Mouse (Mus musculus) heart, embryonic 12.5 days (tissue): Measurements from ENCODE around the gene Fut9. TPM values are rescaled to one million over a fixed set of nuclear protein-coding genes. Genes with fewer than 3 reads are reported as not detected.

Experiments
- ATAC-seq: fragments of 200-750 bp; cut with Nextera tagmentation; 2 replicates; pipeline ENCODE4 v1.8.0; 2017; ENCODE audit warnings: moderate TSS enrichment, moderate library complexity; ENCODE audit not compliant: insufficient number of reproducible peaks, low FRiP score
- H3K27ac ChIP-seq: fragments of 300-500 bp; sonication (generic); 2 replicates; pipeline ENCODE4 v1.5.1; 2016; ENCODE audit warnings: mild to moderate bottlenecking, moderate library complexity; ENCODE audit not compliant: poor library complexity, severe bottlenecking
- H3K27me3 ChIP-seq: fragments of 300-500 bp; sonication (generic); replicated peaks from 2 replicates; pipeline ENCODE4 v1.6.1; 2016; ENCODE audit warnings: mild to moderate bottlenecking, moderate library complexity
- H3K36me3 ChIP-seq: fragments of 300-500 bp; sonication (generic); 2 replicates; pipeline ENCODE4 v1.6.1; 2016; ENCODE audit warnings: mild to moderate bottlenecking, moderate library complexity
- H3K4me1 ChIP-seq: fragments of 300-500 bp; sonication (generic); replicated peaks from 2 replicates; pipeline ENCODE4 v1.6.1; 2016; ENCODE audit warnings: mild to moderate bottlenecking
- H3K4me2 ChIP-seq: fragments of 300-500 bp; sonication (generic); 2 replicates; pipeline ENCODE4 v1.6.1; 2016; ENCODE audit warnings: mild to moderate bottlenecking, moderate library complexity
- H3K4me3 ChIP-seq: fragments of 300-500 bp; sonication (generic); 2 replicates; pipeline ENCODE4 v1.5.1; 2016; ENCODE audit warnings: mild to moderate bottlenecking
- H3K9ac ChIP-seq: fragments of 300-500 bp; sonication (generic); 2 replicates; pipeline ENCODE4 v1.6.1; 2016; ENCODE audit warnings: mild to moderate bottlenecking, moderate library complexity
- H3K9me3 ChIP-seq: fragments of 300-500 bp; sonication (generic); replicated peaks from 2 replicates; pipeline ENCODE4 v1.6.1; 2016; ENCODE audit warnings: mild to moderate bottlenecking, moderate library complexity
- WGBS: fragments of 180-500 bp; shearing (Covaris S2); methylation state at CpG from one replicate; pipeline ENCODE4 v1.1.7; 2016; 5-methylcytosine and 5-hydroxymethylcytosine counted together
- polyA plus RNA-seq: library from polyadenylated mRNA; unstranded; fragments of >200 nt; fragmentation: Nextera tagmentation; extraction: Ambion mirVana; gene quantifications from 2 replicates; pipeline ENCODE4 v1.2.1, GENCODE M21; 2016

The Fut9 gene
- polyA plus RNA-seq, result 0.03 and 0.06 TPM in 2 replicates

DNA sequence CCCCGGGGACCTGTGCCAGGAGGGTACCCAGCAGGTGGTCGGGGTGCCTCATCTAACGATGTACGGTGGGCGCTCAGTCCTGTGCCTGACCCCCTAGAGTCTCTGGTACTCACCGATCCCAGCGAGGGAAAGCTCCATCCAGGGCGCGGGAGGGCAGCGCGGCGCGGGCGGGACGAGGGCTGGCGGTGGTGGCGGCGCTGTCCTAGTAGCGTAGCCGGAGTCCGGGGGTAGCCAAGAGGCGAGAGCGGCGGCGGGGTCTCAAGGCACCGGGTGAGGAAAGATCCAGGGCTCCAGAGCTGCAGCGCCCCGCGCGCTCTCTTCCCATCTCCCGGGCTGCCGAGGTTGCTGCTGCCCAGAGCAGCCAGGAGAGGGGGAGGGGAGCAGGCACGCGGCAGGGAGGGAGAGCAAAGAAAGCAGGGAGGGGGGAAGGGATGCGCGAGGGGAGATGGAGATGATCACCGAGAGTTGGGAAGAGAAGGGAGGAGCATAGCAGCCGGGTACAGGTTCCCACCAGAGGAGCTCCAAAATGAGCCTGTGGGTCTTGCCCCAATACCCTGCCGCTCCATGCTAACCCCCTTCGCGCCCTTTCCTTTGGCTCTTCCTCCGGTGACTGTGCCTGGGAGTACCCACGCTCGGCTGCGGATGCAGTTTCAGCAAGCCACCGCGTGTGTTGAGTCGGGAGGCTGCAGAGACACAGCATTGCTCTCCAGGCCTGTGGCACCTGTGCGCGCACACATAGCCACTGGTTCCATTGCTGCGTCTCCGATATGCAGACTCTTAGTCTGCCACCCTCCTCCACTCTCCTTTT, at the start of gene Fut9:
Fut9 (minus strand) TSS at position 769 of the 808 bp plus-strand sequence.
- Histone ChIP-seq H3K27ac (no peak within 1 kb of the TSS), H3K9ac (peak within 1 kb of the TSS; percentile 20; the same call in 1 of the 2 replicates), H3K4me2 (peak within 1 kb of the TSS; percentile 86), H3K4me1 (peaks cover 9% of the 10 kb centered on the region; the same call in 1 of the 2 replicates), H3K9me3 (no peaks in the 10 kb centered on the region), H3K36me3 (no peaks in the 10 kb centered on the region), H3K4me3 (peak within 1 kb of the TSS; percentile 54), H3K27me3 (peaks cover 19% of the 10 kb centered on the region; the same call in 1 of the 2 replicates)
- ATAC-seq, result peak; percentile 78
- under 1% methylated on average over 51 of the region's 52 CpGs for WGBS

GRCm38 (mm10) chr4:25815783-25816182, 15.7 kb upstream of the Fut9 start:
- Histone ChIP-seq H3K27ac (no peak overlapping the region), H3K4me1 (no peaks in the 10 kb centered on the region), H3K9me3 (no peaks in the 10 kb centered on the region), H3K27me3 (no peaks in the 10 kb centered on the region), H3K4me2 (no peak overlapping the region), H3K36me3 (no peaks in the 10 kb centered on the region), H3K9ac (no peak overlapping the region), H3K4me3 (no peak overlapping the region)
- ATAC-seq, result no peak
- WGBS, result 86% methylated on average over 7 of the region's 7 CpGs

GRCm38 (mm10) chr4:25813340-25813739, 13.3 kb upstream of the Fut9 start:
- H3K4me1 ChIP-seq, result no peaks in the 10 kb centered on the region
- H3K27ac ChIP-seq, result no peak overlapping the region
- no peaks in the 10 kb centered on the region for H3K9me3 ChIP-seq
- no peak for ATAC-seq
- H3K36me3 ChIP-seq, result no peaks in the 10 kb centered on the region
- H3K4me3 ChIP-seq, result no peak overlapping the region
- 87% methylated on average over 1 of the region's 1 CpGs for WGBS
- H3K27me3 ChIP-seq, result no peaks in the 10 kb centered on the region
- no peak overlapping the region for H3K9ac ChIP-seq
- H3K4me2 ChIP-seq, result no peak overlapping the region

DNA sequence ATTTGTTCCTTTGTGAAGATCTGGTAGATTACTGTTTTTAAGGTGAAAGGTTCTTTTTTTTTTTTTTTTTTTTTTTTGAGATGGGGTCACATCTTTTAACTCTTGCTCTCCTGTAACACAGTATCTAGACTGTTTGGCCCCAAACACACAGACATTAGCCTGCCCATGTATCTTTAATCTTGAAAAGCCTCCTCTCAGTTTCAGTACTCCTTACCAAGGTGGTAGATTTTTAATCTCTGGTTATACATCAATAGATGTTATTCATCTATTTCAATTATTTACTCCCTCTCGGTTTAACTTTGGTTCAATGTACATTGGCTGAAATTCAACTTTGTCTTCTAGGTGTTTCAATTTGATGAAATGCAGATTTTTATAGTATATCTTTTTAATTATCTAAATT, 10.0 kb upstream of the Fut9 start:
- no peaks in the 10 kb centered on the region for H3K9me3 ChIP-seq
- WGBS, result 73% methylated on average over 1 of the region's 1 CpGs
- no peaks in the 10 kb centered on the region for H3K27me3 ChIP-seq
- H3K4me3 ChIP-seq, result no peak overlapping the region
- ATAC-seq, result no peak
- H3K36me3 ChIP-seq, result no peaks in the 10 kb centered on the region
- H3K4me2 ChIP-seq, result no peak overlapping the region
- H3K9ac ChIP-seq, result no peak overlapping the region
- H3K4me1 ChIP-seq, result no peaks in the 10 kb centered on the region
- no peak overlapping the region for H3K27ac ChIP-seq

DNA sequence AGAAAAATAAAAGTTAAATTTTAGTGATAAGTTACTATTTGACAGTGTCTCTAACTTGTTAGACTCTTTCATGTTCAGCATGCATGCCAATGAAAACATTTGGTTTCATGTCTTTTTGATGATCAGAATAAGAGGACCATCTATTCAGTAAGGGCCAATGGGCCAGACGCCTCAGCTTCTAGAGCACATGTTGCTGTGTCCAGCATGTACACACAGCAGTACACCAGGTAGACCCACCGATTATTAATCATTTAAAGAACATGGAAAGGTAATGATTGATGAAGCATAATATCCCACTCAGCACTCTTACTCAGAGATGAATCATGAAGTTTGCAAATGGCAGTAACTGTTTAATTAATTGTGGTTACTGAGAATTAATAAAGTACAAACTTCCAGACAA, 1.7 kb upstream of the Fut9 start:
- H3K27me3 ChIP-seq, result peaks cover 19% of the 10 kb centered on the region; the same call in 1 of the 2 replicates
- no peak overlapping the region for H3K4me3 ChIP-seq
- WGBS, result 82% methylated on average over 2 of the region's 2 CpGs
- no peak overlapping the region for H3K9ac ChIP-seq
- ATAC-seq, result no peak
- H3K27ac ChIP-seq, result no peak overlapping the region
- no peaks in the 10 kb centered on the region for H3K36me3 ChIP-seq
- H3K9me3 ChIP-seq, result no peaks in the 10 kb centered on the region
- H3K4me2 ChIP-seq, result no peak overlapping the region
- H3K4me1 ChIP-seq, result peaks cover 9% of the 10 kb centered on the region; the same call in 1 of the 2 replicates

GRCm38 (mm10) chr4:25800284-25800616, 206 bp upstream of the Fut9 start:
- Histone ChIP-seq H3K27me3 (peaks cover 19% of the 10 kb centered on the region; the same call in 1 of the 2 replicates), H3K4me1 (peaks cover 9% of the 10 kb centered on the region; the same call in 1 of the 2 replicates), H3K4me2 (peak overlapping the region; percentile 86), H3K27ac (no peak overlapping the region), H3K36me3 (no peaks in the 10 kb centered on the region), H3K9ac (peak overlapping the region; percentile 20; the same call in 1 of the 2 replicates), H3K9me3 (no peaks in the 10 kb centered on the region), H3K4me3 (peak overlapping the region; percentile 54)
- no peak for ATAC-seq
- WGBS, result 2% methylated on average over 5 of the region's 5 CpGs

DNA sequence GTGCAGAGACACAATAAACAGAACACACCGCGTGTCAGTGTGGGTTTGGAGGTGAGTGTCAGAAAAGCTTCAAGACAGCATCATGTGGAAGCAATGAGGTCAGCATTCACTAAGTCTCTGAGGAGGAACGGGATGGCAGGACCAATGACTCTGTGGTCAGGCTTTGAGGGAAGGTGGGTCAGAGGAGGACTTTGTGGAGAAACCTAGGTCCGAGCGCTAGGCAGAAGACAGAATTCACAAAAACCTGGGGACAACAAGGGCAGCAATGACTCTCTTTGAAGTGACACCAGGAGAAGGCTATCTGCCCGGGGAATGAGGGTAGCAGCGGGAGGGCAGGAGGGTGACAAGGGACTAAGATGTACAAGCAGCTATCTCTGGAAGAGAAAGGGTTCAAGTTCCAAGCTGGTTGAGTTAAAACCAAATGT, 981 bp downstream of the Fut9 start:
- ATAC-seq, result no peak

DNA sequence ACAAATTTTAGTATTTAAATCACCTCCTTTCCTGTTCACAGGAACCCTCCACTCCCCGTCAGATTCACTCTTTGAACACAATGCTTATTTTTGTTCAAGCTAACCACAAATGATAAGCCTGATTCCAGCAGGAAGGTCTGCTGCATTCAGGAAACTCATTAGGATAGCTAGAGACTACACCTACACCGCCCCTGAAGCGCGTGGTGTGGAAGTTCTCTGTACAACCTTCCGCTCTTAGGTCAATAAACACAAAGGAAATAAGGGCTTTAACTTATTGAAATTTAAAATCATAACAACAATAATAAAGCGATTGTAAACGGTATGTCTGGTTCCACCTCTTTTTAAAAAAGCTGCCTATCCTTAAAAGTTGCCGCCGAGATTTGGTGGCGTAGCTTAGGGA, 1.6 kb downstream of the Fut9 start:
- Histone ChIP-seq H3K4me2 (peak overlapping the region; percentile 86), H3K4me3 (no peak overlapping the region), H3K27me3 (peaks cover 19% of the 10 kb centered on the region; the same call in 1 of the 2 replicates), H3K9me3 (no peaks in the 10 kb centered on the region), H3K4me1 (peaks cover 9% of the 10 kb centered on the region; the same call in 1 of the 2 replicates), H3K36me3 (no peaks in the 10 kb centered on the region), H3K9ac (no peak overlapping the region), H3K27ac (no peak overlapping the region)
- ATAC-seq, result no peak
- 17% methylated on average over 10 of the region's 10 CpGs for WGBS

More for the DNA sequence above, 981 bp downstream of the Fut9 start:
- Histone ChIP-seq H3K4me1 (peaks cover 9% of the 10 kb centered on the region; the same call in 1 of the 2 replicates), H3K4me2 (peak overlapping the region; percentile 86), H3K9me3 (no peaks in the 10 kb centered on the region), H3K9ac (peak overlapping the region; percentile 19; the same call in 1 of the 2 replicates), H3K4me3 (peak overlapping the region; percentile 54), H3K27ac (no peak overlapping the region), H3K36me3 (no peaks in the 10 kb centered on the region), H3K27me3 (peaks cover 19% of the 10 kb centered on the region; the same call in 1 of the 2 replicates)
- WGBS, result 2% methylated on average over 7 of the region's 7 CpGs

DNA sequence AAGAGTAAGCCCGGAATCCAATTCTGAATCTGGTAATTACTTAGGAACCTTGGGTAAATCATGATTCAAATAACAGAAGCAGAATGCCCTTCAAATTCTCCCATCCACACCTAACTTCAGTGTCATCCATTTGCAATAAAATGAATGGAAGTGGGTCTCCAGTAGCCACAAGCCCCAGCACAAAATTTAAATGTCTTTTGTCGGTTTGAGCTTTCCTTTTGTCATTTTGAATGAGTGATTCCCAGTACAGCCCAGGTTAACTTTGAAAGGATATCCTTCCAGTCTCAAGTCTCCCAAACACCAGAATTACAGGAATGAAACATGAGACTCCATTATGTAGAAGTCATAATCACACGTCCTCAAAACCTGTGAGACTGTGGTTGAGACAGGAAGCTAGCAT, 3.9 kb downstream of the Fut9 start:
- no peak for ATAC-seq
- no peak overlapping the region for H3K4me3 ChIP-seq
- H3K4me1 ChIP-seq, result peaks cover 9% of the 10 kb centered on the region; the same call in 1 of the 2 replicates
- no peak overlapping the region for H3K27ac ChIP-seq
- H3K27me3 ChIP-seq, result peaks cover 19% of the 10 kb centered on the region; the same call in 1 of the 2 replicates
- H3K4me2 ChIP-seq, result no peak overlapping the region
- no peaks in the 10 kb centered on the region for H3K9me3 ChIP-seq
- H3K9ac ChIP-seq, result no peak overlapping the region
- whole genome bisulfite sequencing, result 38% methylated on average over 3 of the region's 3 CpGs
- no peaks in the 10 kb centered on the region for H3K36me3 ChIP-seq

- H3K9ac ChIP-seq, result no peak overlapping the region
- 88% methylated on average over 4 of the region's 4 CpGs for WGBS
- no peak overlapping the region for H3K4me3 ChIP-seq
- no peak overlapping the region for H3K4me2 ChIP-seq
- ATAC-seq, result no peak
- H3K27me3 ChIP-seq, result no peaks in the 10 kb centered on the region
- no peaks in the 10 kb centered on the region for H3K36me3 ChIP-seq
- no peaks in the 10 kb centered on the region for H3K9me3 ChIP-seq
- no peak overlapping the region for H3K27ac ChIP-seq
- no peaks in the 10 kb centered on the region for H3K4me1 ChIP-seq
Measured at GRCm38 (mm10) chr4:25785276-25785675, 14.8 kb downstream of the Fut9 start.

DNA sequence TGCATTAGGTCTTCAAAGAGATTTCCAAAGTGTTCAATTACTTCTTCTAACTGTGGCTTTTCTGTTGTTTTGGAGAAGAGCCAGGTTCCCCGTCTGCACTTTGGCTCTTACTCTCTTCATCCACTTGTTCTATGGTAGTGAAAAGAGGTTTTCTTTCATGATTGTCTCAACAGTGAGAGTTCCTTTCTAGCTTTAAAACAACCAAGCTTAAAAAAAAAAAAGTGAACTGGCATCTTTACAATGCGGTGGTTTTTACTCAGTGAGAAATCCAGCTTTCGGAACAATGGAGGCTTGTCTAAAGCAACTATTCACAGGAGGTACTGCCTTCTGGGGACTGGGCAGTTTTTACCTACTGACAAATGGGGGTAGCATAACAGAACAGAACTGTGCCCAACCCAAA, 31.4 kb downstream of the Fut9 start:
- H3K4me1 ChIP-seq, result no peaks in the 10 kb centered on the region
- H3K27ac ChIP-seq, result no peak overlapping the region
- no peaks in the 10 kb centered on the region for H3K9me3 ChIP-seq
- H3K36me3 ChIP-seq, result no peaks in the 10 kb centered on the region
- no peak overlapping the region for H3K4me3 ChIP-seq
- 60% methylated on average over 3 of the region's 3 CpGs for WGBS
- H3K27me3 ChIP-seq, result no peaks in the 10 kb centered on the region
- no peak for ATAC-seq
- H3K9ac ChIP-seq, result no peak overlapping the region
- H3K4me2 ChIP-seq, result no peak overlapping the region
